Mouse (Mus musculus): ENCODE measurements around the gene Gm49673. TPM values are rescaled to one million over a fixed set of nuclear protein-coding genes. Genes with fewer than 3 reads are reported as not detected.
"Not testable (repeated sequence)": the region's sequence is repeated elsewhere in the genome, so short reads cannot be mapped to it uniquely, and the experiment has no call there.

Gm49673 gene
- total and polyA plus RNA-seq, 2 experiments from 2014 or later = 0.48 to 0.53 TPM

DNA sequence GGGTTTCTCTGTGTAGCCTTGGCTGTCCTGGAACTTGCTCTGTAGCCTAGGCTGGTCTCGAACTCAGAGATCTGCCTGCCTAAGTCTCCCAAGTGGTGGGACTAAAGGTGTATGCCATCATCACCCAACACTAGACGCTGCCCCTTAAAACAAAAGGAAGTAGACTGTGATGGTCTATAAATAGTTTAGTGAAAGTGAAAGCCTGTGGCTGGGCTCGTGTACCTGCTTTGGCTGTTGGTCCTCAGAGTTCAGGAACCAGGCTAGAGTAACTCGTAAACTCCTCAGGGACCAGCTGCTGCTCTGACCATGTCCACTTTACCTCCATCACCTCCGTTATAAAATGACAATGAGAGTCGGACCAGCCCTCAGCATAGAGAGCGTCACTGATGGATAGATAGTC, 22.7 kb upstream of the Gm49673 start:
- TF ChIP-seq CTCF (IDR thresholded peaks at IDR 0.05; ENCODE audit: low read depth) = no peak
- Histone ChIP-seq H3K9me3 (ENCODE audit: low read length) (no peaks in the 10 kb centered on the region), H3K27ac (ENCODE audit: low read depth, low read length) (no peak overlapping the region), H3K9ac (no peak overlapping the region), H3K36me3 (ENCODE audit: insufficient read depth) (peaks cover 43% of the 10 kb centered on the region), H3K4me1 (ENCODE audit: insufficient read depth) (no peaks in the 10 kb centered on the region), H3K4me3 (ENCODE audit: low read depth, low read length) (no peak overlapping the region), H3K27me3 (ENCODE audit: insufficient read depth, low read length) (no peaks in the 10 kb centered on the region), H3K4me2 (ENCODE audit: low read depth) (no peak overlapping the region)
- ATAC-seq (no peak), DNase-seq (no peak)
- 93% methylated on average over 7 of the region's 7 CpGs for WGBS

DNA sequence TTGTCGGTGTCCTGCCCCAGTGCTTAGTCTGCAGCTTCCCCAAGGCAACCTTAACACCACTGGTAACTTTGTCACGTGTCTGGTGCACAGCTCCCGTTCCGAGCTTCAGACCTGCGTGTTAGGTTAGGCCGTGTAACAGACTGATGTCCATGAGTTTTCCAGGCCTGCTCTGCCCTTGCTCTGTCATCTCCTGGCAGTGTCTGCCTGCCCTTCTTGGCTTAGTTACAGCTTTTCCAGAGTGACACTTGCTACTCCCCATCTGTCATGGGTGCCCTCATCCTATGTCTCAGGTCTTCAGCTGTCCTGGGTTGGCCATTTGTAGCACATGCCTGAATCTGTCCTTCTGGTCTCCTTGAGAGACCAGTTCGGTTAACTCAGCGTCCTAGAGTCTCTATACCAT, 19.8 kb upstream of the Gm49673 start:
- H3K36me3 ChIP-seq (ENCODE audit: insufficient read depth) = peaks cover 19% of the 10 kb centered on the region
- not testable (repeated sequence) for H3K4me2 ChIP-seq (ENCODE audit: low read depth); ATAC-seq; H3K27ac ChIP-seq (ENCODE audit: low read depth, low read length); DNase-seq; H3K9ac ChIP-seq; H3K4me3 ChIP-seq (ENCODE audit: low read depth, low read length); H3K4me1 ChIP-seq (ENCODE audit: insufficient read depth); H3K27me3 ChIP-seq (ENCODE audit: insufficient read depth, low read length); H3K9me3 ChIP-seq (ENCODE audit: low read length)
- WGBS = 89% methylated on average over 6 of the region's 8 CpGs

DNA sequence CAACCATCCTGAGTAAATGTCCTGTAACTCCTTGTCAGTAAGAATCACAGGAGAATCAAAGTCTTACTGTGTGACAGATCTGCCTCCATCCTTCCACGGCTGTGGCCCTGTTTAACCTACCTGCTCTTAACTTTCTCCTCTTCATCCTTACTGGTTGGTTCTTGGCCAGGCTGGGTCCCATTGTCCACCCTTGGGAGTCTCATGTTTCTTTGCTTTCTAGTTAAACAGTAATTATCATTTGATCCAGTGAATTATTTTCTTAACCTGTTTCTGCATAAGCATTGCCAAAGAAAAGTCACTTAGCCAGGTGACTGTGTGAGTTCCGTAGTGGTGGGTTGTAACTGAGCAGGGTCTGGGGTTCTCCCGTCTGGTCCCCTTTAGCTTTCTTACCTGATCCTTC, 18.9 kb upstream of the Gm49673 start:
- 80% methylated on average over 1 of the region's 3 CpGs for WGBS
- Histone ChIP-seq H3K36me3 (ENCODE audit: insufficient read depth) (peaks cover 14% of the 10 kb centered on the region), H3K4me2 (ENCODE audit: low read depth) (peak overlapping the region; percentile 42)
- not testable (repeated sequence) for H3K4me3 ChIP-seq (ENCODE audit: low read depth, low read length); ATAC-seq; H3K4me1 ChIP-seq (ENCODE audit: insufficient read depth); H3K27me3 ChIP-seq (ENCODE audit: insufficient read depth, low read length); H3K27ac ChIP-seq (ENCODE audit: low read depth, low read length); DNase-seq; H3K9ac ChIP-seq; H3K9me3 ChIP-seq (ENCODE audit: low read length)

DNA sequence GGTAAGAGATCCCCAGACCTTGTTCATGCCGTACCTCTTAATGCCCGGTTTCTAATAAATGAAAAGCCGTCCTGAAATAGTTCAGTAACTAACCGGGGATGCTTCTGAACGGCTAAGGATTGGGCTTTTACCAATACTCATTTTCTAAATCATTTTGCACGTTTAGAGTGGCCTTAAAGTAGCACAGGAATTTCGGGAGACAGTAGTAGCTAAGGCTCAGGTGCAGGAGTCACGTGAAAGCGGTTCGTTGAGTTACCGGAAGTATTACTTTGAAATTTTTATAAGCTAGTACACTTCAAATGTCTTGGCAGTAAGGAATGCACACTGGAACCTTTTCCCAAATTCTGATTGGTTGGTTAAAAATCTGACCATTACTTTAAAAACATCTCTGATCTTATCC, 18.4 kb upstream of the Gm49673 start:
- not testable (repeated sequence) for H3K9ac ChIP-seq; H3K27ac ChIP-seq (ENCODE audit: low read depth, low read length); H3K4me1 ChIP-seq (ENCODE audit: insufficient read depth); H3K9me3 ChIP-seq (ENCODE audit: low read length); ATAC-seq; H3K27me3 ChIP-seq (ENCODE audit: insufficient read depth, low read length); DNase-seq
- H3K36me3 ChIP-seq (ENCODE audit: insufficient read depth) = peaks cover 14% of the 10 kb centered on the region
- WGBS = 0% methylated on average over 11 of the region's 11 CpGs
- H3K4me2 ChIP-seq (ENCODE audit: low read depth) = peak overlapping the region; percentile 42
- peak overlapping the region; percentile 45 for H3K4me3 ChIP-seq (ENCODE audit: low read depth, low read length)

DNA sequence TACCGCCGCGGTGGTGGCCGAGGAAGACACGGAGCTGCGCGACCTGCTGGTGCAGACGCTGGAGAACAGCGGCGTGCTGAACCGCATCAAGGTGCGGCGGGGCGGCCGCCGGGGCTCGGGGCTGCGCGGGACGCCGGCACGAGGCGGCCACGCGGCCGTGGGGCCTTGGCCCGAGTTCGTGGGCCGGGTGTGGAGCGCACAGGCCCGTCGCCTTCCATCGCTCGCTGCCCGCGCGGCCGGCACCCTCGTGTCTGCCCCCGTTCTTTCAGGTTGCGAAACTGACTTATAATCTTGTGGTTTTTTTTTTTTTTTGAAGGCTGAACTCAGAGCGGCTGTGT, 18.0 kb upstream of the Gm49673 start:
- H3K27me3 ChIP-seq (ENCODE audit: insufficient read depth, low read length); H3K4me1 ChIP-seq (ENCODE audit: insufficient read depth): not testable (repeated sequence)
- WGBS = 1% methylated on average over 37 of the region's 42 CpGs

DNA sequence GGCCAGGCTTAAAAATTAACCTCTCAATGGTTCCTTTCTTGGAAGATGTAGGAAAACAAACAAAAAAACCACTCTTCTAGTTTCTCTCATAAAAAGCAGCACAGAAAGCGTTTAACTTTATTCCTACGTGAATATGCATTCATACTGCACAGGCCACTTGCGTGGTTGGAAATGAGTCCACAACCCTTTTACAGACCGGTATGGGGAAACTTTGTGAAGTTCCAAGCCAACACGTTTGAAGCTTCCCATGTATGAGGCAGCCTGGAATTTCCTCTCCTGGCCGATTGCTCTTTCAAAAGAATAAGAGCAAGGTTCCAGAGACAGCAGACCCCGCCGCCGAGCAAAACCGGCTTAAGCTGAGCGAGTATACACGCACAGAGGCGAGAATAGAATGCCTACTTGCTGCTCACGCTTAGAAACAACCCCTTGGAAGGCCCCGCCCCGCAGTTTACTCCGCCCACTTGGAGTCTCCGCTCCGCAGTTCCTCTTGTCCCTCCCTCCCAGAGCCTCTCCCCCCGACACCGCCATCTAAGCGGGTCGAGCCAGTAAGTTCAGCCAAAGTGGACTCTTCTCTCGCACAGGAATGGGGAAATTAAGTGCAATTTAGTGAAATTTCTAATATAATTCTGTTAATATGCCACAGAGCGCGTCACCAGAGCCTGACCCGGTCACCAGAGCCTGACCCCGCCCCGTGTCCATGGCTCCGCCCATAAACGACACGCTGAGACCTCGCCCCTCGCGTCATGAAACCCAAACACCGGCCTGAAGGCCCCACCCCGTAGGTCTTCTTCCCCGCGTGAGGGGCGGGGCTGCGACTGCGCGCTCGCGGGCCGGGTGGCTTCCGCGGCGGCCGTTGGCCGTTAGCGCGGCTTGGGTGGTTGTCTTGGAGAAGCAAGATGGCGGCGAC, 17.4 kb upstream of the Gm49673 start, which contains the start of gene Fgfr1op:
Gene Fgfr1op, plus strand, starts transcription at position 801 of the 907 bp plus-strand sequence.
- not testable (repeated sequence) for H3K36me3 ChIP-seq (ENCODE audit: insufficient read depth); H3K9ac ChIP-seq; H3K9me3 ChIP-seq (ENCODE audit: low read length); H3K4me1 ChIP-seq (ENCODE audit: insufficient read depth); H3K27ac ChIP-seq (ENCODE audit: low read depth, low read length); H3K27me3 ChIP-seq (ENCODE audit: insufficient read depth, low read length)
- ATAC-seq (peak; percentile 97), DNase-seq (peak; percentile 24)
- Histone ChIP-seq H3K4me2 (ENCODE audit: low read depth) (peak within 1 kb of the TSS; percentile 42), H3K4me3 (ENCODE audit: low read depth, low read length) (peak within 1 kb of the TSS; percentile 45)
- under 1% methylated on average over 12 of the region's 55 CpGs for WGBS

More for the DNA sequence above, 18.0 kb upstream of the Gm49673 start:
- Histone ChIP-seq H3K4me3 (ENCODE audit: low read depth, low read length) (peak overlapping the region; percentile 45), H3K4me2 (ENCODE audit: low read depth) (peak overlapping the region; percentile 42), H3K36me3 (ENCODE audit: insufficient read depth) (peaks cover 12% of the 10 kb centered on the region)
- not testable (repeated sequence) for H3K9ac ChIP-seq; H3K27ac ChIP-seq (ENCODE audit: low read depth, low read length); ATAC-seq; H3K9me3 ChIP-seq (ENCODE audit: low read length)
- peak; percentile 13 for DNase-seq

DNA sequence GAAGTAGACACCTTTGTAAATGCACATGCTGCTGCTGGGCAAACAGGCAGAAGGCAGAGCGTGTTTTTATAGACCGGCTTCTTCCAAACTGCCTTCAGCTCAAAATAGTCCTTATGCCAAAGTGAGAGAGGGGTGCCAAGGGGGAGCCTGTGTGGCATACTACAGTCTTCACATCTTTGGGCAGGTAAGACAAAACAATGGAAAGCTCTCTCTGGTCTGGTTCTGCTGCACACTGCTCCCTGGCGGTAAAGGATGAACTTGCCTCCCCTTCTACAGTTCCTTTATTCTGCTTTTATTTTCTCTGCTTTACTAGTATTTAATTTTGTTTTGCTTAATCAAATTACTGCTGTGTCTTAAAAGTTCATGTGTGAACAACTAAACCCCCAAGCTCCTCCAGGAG, 13.4 kb upstream of the Gm49673 start:
- not testable (repeated sequence) for H3K36me3 ChIP-seq (ENCODE audit: insufficient read depth); H3K4me3 ChIP-seq (ENCODE audit: low read depth, low read length); H3K9ac ChIP-seq; H3K27me3 ChIP-seq (ENCODE audit: insufficient read depth, low read length); H3K27ac ChIP-seq (ENCODE audit: low read depth, low read length); H3K4me1 ChIP-seq (ENCODE audit: insufficient read depth); H3K9me3 ChIP-seq (ENCODE audit: low read length); H3K4me2 ChIP-seq (ENCODE audit: low read depth); ATAC-seq
- DNase-seq = peak; percentile 56
- TF ChIP-seq CTCF (IDR thresholded peaks at IDR 0.05; ENCODE audit: low read depth) = peak; percentile 56
- WGBS = 35% methylated on average over 2 of the region's 3 CpGs

DNA sequence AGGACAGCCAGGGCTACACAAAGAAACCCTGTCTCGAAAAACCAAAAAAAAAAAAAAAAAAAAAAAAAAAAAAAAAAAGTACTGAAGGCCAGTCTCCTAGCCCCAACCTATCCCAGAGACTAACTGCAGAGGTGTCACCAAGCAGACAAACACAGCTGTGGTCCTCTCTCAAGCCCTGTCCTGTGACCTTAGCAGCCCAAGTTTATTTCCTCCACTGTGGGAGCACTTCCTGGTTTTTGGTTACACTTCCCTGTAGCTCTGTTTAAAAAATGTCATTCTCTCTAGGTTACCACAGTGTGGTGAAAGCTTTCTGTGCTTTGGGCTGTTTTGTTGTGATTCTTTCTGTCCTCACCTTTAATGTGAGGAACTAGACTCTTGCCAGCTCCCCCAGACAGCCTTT, 11.0 kb upstream of the Gm49673 start:
- H3K4me2 ChIP-seq (ENCODE audit: low read depth); H3K9ac ChIP-seq; DNase-seq; H3K27ac ChIP-seq (ENCODE audit: low read depth, low read length); H3K27me3 ChIP-seq (ENCODE audit: insufficient read depth, low read length); H3K4me1 ChIP-seq (ENCODE audit: insufficient read depth); H3K36me3 ChIP-seq (ENCODE audit: insufficient read depth); H3K4me3 ChIP-seq (ENCODE audit: low read depth, low read length); ATAC-seq; H3K9me3 ChIP-seq (ENCODE audit: low read length): not testable (repeated sequence)
- no CpG with 5 or more reads among the region's 1 CpGs for WGBS

DNA sequence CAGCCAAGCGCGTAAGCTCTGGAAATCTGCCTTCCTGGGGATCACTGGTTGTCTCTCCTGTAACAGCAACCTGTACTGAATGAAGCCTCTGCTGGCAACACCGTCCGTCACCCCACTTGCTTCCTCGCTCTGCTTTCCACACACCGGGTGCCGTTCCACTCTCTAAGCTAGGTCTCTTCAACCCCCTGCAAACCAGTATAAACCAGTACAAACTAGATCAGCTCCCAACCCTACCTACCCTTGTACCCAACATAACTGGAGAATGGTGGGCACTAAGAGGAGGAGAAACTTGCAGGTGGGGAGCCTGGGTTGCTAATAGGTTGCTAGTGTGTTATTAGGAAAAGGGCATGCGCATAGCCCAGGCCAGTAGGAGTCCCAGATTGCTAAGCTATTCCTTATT, 8.4 kb upstream of the Gm49673 start:
- H3K4me3 ChIP-seq (ENCODE audit: low read depth, low read length); H3K27ac ChIP-seq (ENCODE audit: low read depth, low read length); ATAC-seq; H3K27me3 ChIP-seq (ENCODE audit: insufficient read depth, low read length); H3K4me1 ChIP-seq (ENCODE audit: insufficient read depth); DNase-seq; H3K4me2 ChIP-seq (ENCODE audit: low read depth); H3K9me3 ChIP-seq (ENCODE audit: low read length); H3K36me3 ChIP-seq (ENCODE audit: insufficient read depth); H3K9ac ChIP-seq: not testable (repeated sequence)
- no CpG with 5 or more reads among the region's 8 CpGs for WGBS

DNA sequence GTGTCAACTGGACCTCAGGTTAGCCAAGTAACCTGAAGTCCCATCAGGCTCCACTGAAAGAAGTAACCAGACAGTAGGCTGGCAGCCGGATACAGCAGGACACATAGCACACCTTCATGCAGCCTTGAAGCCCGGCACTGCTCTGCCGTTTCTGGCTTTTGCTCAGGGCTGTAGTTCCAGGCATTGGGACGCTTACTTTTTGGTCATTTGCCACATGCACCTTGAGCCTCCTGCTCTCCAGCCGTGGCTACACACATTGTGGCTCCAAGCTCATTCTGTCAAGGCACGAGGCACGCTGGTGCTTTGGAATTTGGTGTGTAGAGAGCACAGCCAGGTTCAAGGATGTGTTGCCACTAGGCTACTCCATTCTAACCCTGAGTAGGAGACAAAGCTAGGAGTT, 7.4 kb upstream of the Gm49673 start:
- not testable (repeated sequence) for H3K4me3 ChIP-seq (ENCODE audit: low read depth, low read length); H3K27me3 ChIP-seq (ENCODE audit: insufficient read depth, low read length); H3K9me3 ChIP-seq (ENCODE audit: low read length); H3K36me3 ChIP-seq (ENCODE audit: insufficient read depth); DNase-seq; H3K27ac ChIP-seq (ENCODE audit: low read depth, low read length); H3K9ac ChIP-seq; H3K4me2 ChIP-seq (ENCODE audit: low read depth); ATAC-seq; H3K4me1 ChIP-seq (ENCODE audit: insufficient read depth)
- 87% methylated on average over 7 of the region's 7 CpGs for WGBS

Measured in forebrain, postnatal 0 days (tissue).